Mouse (Mus musculus): ENCODE results near the gene Eif2b2. TPM values are rescaled to one million over a fixed set of nuclear protein-coding genes. Genes with fewer than 3 reads are reported as not detected.

The Eif2b2 gene
- polyA plus RNA-seq, 1 experiment from 2014 or later = 60.0 TPM

- no peak overlapping the region for H3K9ac ChIP-seq (ENCODE audit: low read length)
- H3K9me3 ChIP-seq (ENCODE audit: control insufficient read depth, low read length) = no peaks in the 10 kb centered on the region
- H3K4me3 ChIP-seq (ENCODE audit: control insufficient read depth in 1 of 2, insufficient read depth in 1 of 2, low read depth in 1 of 2, low read length in 2 of 2) = no peak overlapping the region
- H3K4me2 ChIP-seq (ENCODE audit: low read length) = no peak overlapping the region
- peaks cover 19 to 22% of the 10 kb centered on the region in 2 experiments for H3K4me1 ChIP-seq (ENCODE audit: control insufficient read depth in 2 of 2, insufficient read depth in 2 of 2, low read length in 2 of 2)
- no peak overlapping the region for H3K27ac ChIP-seq (replicated peaks in 1 of 2; ENCODE audit: control insufficient read depth in 1 of 2, insufficient read depth in 1 of 2, low read depth in 2 of 2, low read length in 2 of 2)
- peaks cover 13% of the 10 kb centered on the region for H3K27me3 ChIP-seq (ENCODE audit: control insufficient read depth, insufficient read depth, low read length)
- no peak for ATAC-seq (ENCODE audit: insufficient number of reproducible peaks, insufficient read depth, low FRiP score, low read depth)
- 33% methylated on average over 5 of the region's 5 CpGs for WGBS
- no peaks in the 10 kb centered on the region for H3K36me3 ChIP-seq (ENCODE audit: control insufficient read depth, insufficient read depth, low read length)
These were observed 35.2 kb upstream of the Eif2b2 start for GRCm38 (mm10) chr12:85184118-85184517.

DNA sequence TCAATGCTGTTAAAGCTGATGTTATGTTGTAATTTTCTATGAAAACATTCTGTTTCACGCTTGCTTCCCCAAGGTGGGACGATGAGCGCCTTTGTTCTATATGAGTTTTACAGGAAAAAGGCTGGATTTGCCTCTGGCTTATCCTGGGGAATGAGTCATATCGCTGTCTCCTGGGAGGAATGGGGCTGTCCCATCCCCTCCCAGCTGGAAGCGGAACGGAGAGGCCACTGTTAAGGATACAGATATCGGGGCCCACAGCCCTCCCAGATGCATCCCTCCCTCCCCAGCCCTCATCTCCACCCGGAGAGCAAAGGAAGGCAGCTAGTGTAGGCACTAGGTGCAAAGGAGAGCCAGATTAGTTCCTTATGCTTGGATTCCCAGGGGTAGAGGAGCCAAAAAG, 33.5 kb upstream of the Eif2b2 start:
- Histone ChIP-seq H3K4me3 (ENCODE audit: control insufficient read depth in 1 of 2, insufficient read depth in 1 of 2, low read depth in 1 of 2, low read length in 2 of 2) (no peak overlapping the region), H3K9ac (ENCODE audit: low read length) (no peak overlapping the region), H3K9me3 (ENCODE audit: control insufficient read depth, low read length) (peaks cover 3% of the 10 kb centered on the region; the same call in 1 of the 2 replicates), H3K27ac (replicated peaks in 1 of 2; ENCODE audit: control insufficient read depth in 1 of 2, insufficient read depth in 1 of 2, low read depth in 2 of 2, low read length in 2 of 2) (peak overlapping the region; percentile 12 to 60; a peak in 3 of 4 replicates), H3K4me2 (ENCODE audit: low read length) (no peak overlapping the region), H3K36me3 (ENCODE audit: control insufficient read depth, insufficient read depth, low read length) (no peaks in the 10 kb centered on the region), H3K27me3 (ENCODE audit: control insufficient read depth, insufficient read depth, low read length) (peaks cover 5% of the 10 kb centered on the region), H3K4me1 (ENCODE audit: control insufficient read depth in 2 of 2, insufficient read depth in 2 of 2, low read length in 2 of 2) (peaks cover 19 to 22% of the 10 kb centered on the region in 2 experiments)
- 30% methylated on average over 8 of the region's 8 CpGs for WGBS
- ATAC-seq (ENCODE audit: insufficient number of reproducible peaks, insufficient read depth, low FRiP score, low read depth) = peak; percentile 74

- H3K9me3 ChIP-seq (ENCODE audit: control insufficient read depth, low read length) = peaks cover 3% of the 10 kb centered on the region; the same call in 1 of the 2 replicates
- no peak overlapping the region for H3K4me2 ChIP-seq (ENCODE audit: low read length)
- peaks cover 16 to 22% of the 10 kb centered on the region in 2 experiments for H3K4me1 ChIP-seq (ENCODE audit: control insufficient read depth in 2 of 2, insufficient read depth in 2 of 2, low read length in 2 of 2)
- no peak overlapping the region for H3K9ac ChIP-seq (ENCODE audit: low read length)
- WGBS = 48% methylated on average over 7 of the region's 7 CpGs
- no peak overlapping the region for H3K4me3 ChIP-seq (ENCODE audit: control insufficient read depth in 1 of 2, insufficient read depth in 1 of 2, low read depth in 1 of 2, low read length in 2 of 2)
- peaks cover 5% of the 10 kb centered on the region for H3K27me3 ChIP-seq (ENCODE audit: control insufficient read depth, insufficient read depth, low read length)
- no peak for ATAC-seq (ENCODE audit: insufficient number of reproducible peaks, insufficient read depth, low FRiP score, low read depth)
- no peaks in the 10 kb centered on the region for H3K36me3 ChIP-seq (ENCODE audit: control insufficient read depth, insufficient read depth, low read length)
- H3K27ac ChIP-seq (replicated peaks in 1 of 2; ENCODE audit: control insufficient read depth in 1 of 2, insufficient read depth in 1 of 2, low read depth in 2 of 2, low read length in 2 of 2) = peak overlapping the region; percentile 12 to 60; a peak in 2 of 4 replicates
These were observed 32.9 kb upstream of the Eif2b2 start for GRCm38 (mm10) chr12:85186361-85186760.

DNA sequence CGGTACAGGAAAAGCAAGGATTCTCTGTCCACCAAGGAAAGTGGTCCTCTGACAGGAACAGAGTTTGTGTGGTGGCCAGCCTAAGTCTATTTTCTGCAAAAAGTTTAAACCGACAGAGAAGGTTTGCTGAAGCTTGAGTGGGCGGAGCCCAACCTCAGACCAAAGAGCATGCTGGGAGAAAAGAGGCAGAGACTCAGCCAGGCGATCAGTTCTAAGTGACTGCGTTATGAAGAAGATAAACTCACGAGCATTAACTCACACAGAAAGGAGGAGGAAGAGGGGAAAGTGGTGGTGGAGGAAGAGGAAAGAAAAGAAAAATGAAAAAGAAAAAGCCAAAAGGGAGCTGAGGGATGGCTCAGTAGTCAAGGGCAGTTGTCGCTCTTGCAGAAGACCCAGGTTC, 29.0 kb upstream of the Eif2b2 start:
- H3K27me3 ChIP-seq (ENCODE audit: control insufficient read depth, insufficient read depth, low read length) = 0 out of 2 replicates have a peak, but pooled peaks cover 5% of the 10 kb centered on the region
- no peak overlapping the region for H3K27ac ChIP-seq (replicated peaks in 1 of 2; ENCODE audit: control insufficient read depth in 1 of 2, insufficient read depth in 1 of 2, low read depth in 2 of 2, low read length in 2 of 2)
- H3K4me3 ChIP-seq (ENCODE audit: control insufficient read depth in 1 of 2, insufficient read depth in 1 of 2, low read depth in 1 of 2, low read length in 2 of 2) = no peak overlapping the region
- no peaks in the 10 kb centered on the region for H3K36me3 ChIP-seq (ENCODE audit: control insufficient read depth, insufficient read depth, low read length)
- H3K9me3 ChIP-seq (ENCODE audit: control insufficient read depth, low read length) = peaks cover 3% of the 10 kb centered on the region; the same call in 1 of the 2 replicates
- WGBS = 72% methylated on average over 7 of the region's 7 CpGs
- no peak overlapping the region for H3K4me2 ChIP-seq (ENCODE audit: low read length)
- H3K4me1 ChIP-seq (ENCODE audit: control insufficient read depth in 2 of 2, insufficient read depth in 2 of 2, low read length in 2 of 2) = peaks cover 30 to 31% of the 10 kb centered on the region in 2 experiments
- no peak for ATAC-seq (ENCODE audit: insufficient number of reproducible peaks, insufficient read depth, low FRiP score, low read depth)
- H3K9ac ChIP-seq (ENCODE audit: low read length) = no peak overlapping the region

GRCm38 (mm10) chr12:85192461-85193108, 26.7 kb upstream of the Eif2b2 start:
- Histone ChIP-seq H3K4me3 (ENCODE audit: control insufficient read depth in 1 of 2, insufficient read depth in 1 of 2, low read depth in 1 of 2, low read length in 2 of 2) (no peak overlapping the region), H3K9me3 (ENCODE audit: control insufficient read depth, low read length) (peaks cover 3% of the 10 kb centered on the region; the same call in 1 of the 2 replicates), H3K9ac (ENCODE audit: low read length) (no peak overlapping the region), H3K27me3 (ENCODE audit: control insufficient read depth, insufficient read depth, low read length) (0 out of 2 replicates have a peak, but pooled peaks cover 5% of the 10 kb centered on the region), H3K4me2 (ENCODE audit: low read length) (no peak overlapping the region), H3K36me3 (ENCODE audit: control insufficient read depth, insufficient read depth, low read length) (no peaks in the 10 kb centered on the region), H3K27ac (replicated peaks in 1 of 2; ENCODE audit: control insufficient read depth in 1 of 2, insufficient read depth in 1 of 2, low read depth in 2 of 2, low read length in 2 of 2) (0 out of 4 replicates have a peak overlapping the region, but pooled peaks of 1 of the 2 experiments have one; percentile 24), H3K4me1 (ENCODE audit: control insufficient read depth in 2 of 2, insufficient read depth in 2 of 2, low read length in 2 of 2) (peaks cover 33 to 40% of the 10 kb centered on the region in 2 experiments)
- WGBS = 30% methylated on average over 19 of the region's 19 CpGs
- peak; percentile 31; the same call in 1 of the 2 replicates for ATAC-seq (ENCODE audit: insufficient number of reproducible peaks, insufficient read depth, low FRiP score, low read depth)

DNA sequence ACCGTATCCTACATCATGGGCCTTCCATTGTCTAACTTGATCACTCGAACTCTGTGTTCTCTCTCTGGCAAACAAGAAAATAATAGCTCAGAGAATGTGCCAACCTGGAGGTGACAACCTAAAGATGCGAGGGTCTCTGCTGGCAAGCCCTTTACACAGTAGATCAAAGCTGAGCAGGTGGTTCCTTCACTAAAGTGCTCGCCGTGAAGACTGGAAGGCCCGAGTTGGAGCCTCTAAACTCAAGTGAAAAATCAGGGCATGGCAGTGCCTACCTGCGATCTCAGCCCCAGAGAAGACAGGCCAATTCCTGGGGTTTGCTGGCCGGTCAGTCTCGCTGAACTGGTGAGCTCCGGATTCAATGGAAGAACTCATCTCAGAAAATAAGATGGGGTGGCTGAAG, 26.1 kb upstream of the Eif2b2 start:
- Histone ChIP-seq H3K27me3 (ENCODE audit: control insufficient read depth, insufficient read depth, low read length) (0 out of 2 replicates have a peak, but pooled peaks cover 5% of the 10 kb centered on the region), H3K4me2 (ENCODE audit: low read length) (no peak overlapping the region), H3K9ac (ENCODE audit: low read length) (no peak overlapping the region), H3K36me3 (ENCODE audit: control insufficient read depth, insufficient read depth, low read length) (no peaks in the 10 kb centered on the region), H3K27ac (replicated peaks in 1 of 2; ENCODE audit: control insufficient read depth in 1 of 2, insufficient read depth in 1 of 2, low read depth in 2 of 2, low read length in 2 of 2) (no peak overlapping the region), H3K4me3 (ENCODE audit: control insufficient read depth in 1 of 2, insufficient read depth in 1 of 2, low read depth in 1 of 2, low read length in 2 of 2) (no peak overlapping the region), H3K4me1 (ENCODE audit: control insufficient read depth in 2 of 2, insufficient read depth in 2 of 2, low read length in 2 of 2) (peaks cover 33 to 42% of the 10 kb centered on the region in 2 experiments), H3K9me3 (ENCODE audit: control insufficient read depth, low read length) (peaks cover 3% of the 10 kb centered on the region; the same call in 1 of the 2 replicates)
- ATAC-seq (ENCODE audit: insufficient number of reproducible peaks, insufficient read depth, low FRiP score, low read depth) = no peak
- WGBS = 84% methylated on average over 10 of the region's 10 CpGs

DNA sequence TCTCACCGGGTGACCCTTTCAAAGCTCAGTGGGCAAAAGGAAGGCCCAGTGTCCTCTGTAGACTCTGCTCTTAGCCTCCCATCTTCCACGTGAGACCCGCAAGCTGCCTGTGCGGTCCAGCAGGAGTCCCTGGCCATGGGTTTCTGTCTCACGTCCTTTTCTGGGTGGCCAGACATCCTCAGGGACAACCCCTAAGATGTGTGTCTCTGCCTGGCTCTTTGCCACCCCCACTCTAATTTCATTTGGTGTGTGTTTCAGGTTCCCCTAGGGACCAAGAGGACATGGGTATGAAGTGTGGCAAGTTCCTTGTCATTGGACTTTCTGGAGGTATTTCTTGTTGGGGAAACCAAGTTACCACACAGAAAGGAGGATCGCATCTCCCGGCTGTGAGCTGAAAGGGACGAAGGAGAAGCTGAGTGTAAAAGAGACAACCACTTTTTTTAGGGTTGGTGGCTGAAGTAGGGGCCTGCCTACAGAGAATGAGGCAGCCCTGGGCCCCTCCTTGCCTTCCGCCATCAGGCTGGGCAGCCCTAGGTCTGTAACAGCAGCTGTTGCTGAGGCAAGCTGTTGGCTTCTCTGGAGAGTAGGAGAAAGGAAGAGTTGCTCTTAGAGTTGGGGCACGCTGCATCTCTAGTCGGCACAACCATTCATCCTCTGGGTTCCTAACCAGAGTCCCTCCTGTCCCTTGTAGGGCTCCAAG, 25.2 kb upstream of the Eif2b2 start:
- ATAC-seq (ENCODE audit: insufficient number of reproducible peaks, insufficient read depth, low FRiP score, low read depth) = no peak
- Histone ChIP-seq H3K4me2 (ENCODE audit: low read length) (no peak overlapping the region), H3K36me3 (ENCODE audit: control insufficient read depth, insufficient read depth, low read length) (no peaks in the 10 kb centered on the region), H3K4me1 (ENCODE audit: control insufficient read depth in 2 of 2, insufficient read depth in 2 of 2, low read length in 2 of 2) (peaks cover 33 to 42% of the 10 kb centered on the region in 2 experiments), H3K4me3 (ENCODE audit: control insufficient read depth in 1 of 2, insufficient read depth in 1 of 2, low read depth in 1 of 2, low read length in 2 of 2) (no peak overlapping the region), H3K27ac (replicated peaks in 1 of 2; ENCODE audit: control insufficient read depth in 1 of 2, insufficient read depth in 1 of 2, low read depth in 2 of 2, low read length in 2 of 2) (peak overlapping the region; percentile 4 to 17; a peak in 2 of 4 replicates), H3K9me3 (ENCODE audit: control insufficient read depth, low read length) (peaks cover 3% of the 10 kb centered on the region; the same call in 1 of the 2 replicates), H3K27me3 (ENCODE audit: control insufficient read depth, insufficient read depth, low read length) (0 out of 2 replicates have a peak, but pooled peaks cover 5% of the 10 kb centered on the region), H3K9ac (ENCODE audit: low read length) (no peak overlapping the region)
- 88% methylated on average over 11 of the region's 11 CpGs for WGBS

Data from heart, embryonic 14.5 days (tissue).